Mouse (Mus musculus): ENCODE measurements at regions not wholly inside any gene's neighbourhood (a gene's known extent, or its start where the extent isn't known, plus 50 kb on each side); places are given as distances from the start of the nearest gene placed in this dataset.

DNA sequence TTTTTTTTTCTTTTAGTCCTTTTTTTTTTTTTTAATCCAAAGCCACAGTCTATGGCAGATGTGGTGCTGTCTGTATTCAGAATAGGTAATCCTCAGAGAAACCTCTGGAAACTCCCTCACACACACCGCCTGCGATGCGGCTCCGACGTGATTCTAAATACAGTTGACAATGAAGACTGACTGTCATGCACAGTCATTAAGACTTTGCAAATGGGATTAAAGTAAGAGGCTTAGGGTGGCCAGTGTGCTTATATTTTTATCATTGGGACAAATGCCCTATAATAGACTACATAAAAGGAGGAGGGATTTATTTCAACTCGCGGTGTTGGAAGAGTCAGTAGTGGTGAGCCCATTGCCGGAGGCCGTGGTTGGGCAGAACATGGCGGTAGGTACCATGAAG, 158.1 kb downstream of the Rab11fip4 start:
- no peaks in the 10 kb centered on the region for H3K36me3 ChIP-seq (ENCODE audit: insufficient read depth)
- ATAC-seq (ENCODE audit: insufficient read depth) (no peak), DNase-seq (no peak)
- no peak overlapping the region for H3K4me3 ChIP-seq (ENCODE audit: low read depth, low read length)
- H3K4me1 ChIP-seq (ENCODE audit: insufficient read depth) = no peaks in the 10 kb centered on the region
- TF ChIP-seq CTCF (IDR thresholded peaks at IDR 0.05; ENCODE audit: low read depth) = no peak
- H3K27me3 ChIP-seq (ENCODE audit: insufficient read depth, low read length) = no peaks in the 10 kb centered on the region
- H3K9ac ChIP-seq = no peak overlapping the region
- H3K4me2 ChIP-seq = no peak overlapping the region
- no peak overlapping the region for H3K27ac ChIP-seq (ENCODE audit: low read depth)
- 99% methylated on average over 10 of the region's 10 CpGs for WGBS
- H3K9me3 ChIP-seq (ENCODE audit: low read depth, low read length) = no peaks in the 10 kb centered on the region

GRCm38 (mm10) chr11:79748606-79749125, 157.7 kb downstream of the Rab11fip4 start:
- Histone ChIP-seq H3K36me3 (ENCODE audit: insufficient read depth) (no peaks in the 10 kb centered on the region), H3K4me2 (no peak overlapping the region), H3K9me3 (ENCODE audit: low read depth, low read length) (no peaks in the 10 kb centered on the region), H3K27me3 (ENCODE audit: insufficient read depth, low read length) (no peaks in the 10 kb centered on the region), H3K27ac (ENCODE audit: low read depth) (no peak overlapping the region), H3K9ac (no peak overlapping the region), H3K4me3 (ENCODE audit: low read depth, low read length) (no peak overlapping the region), H3K4me1 (ENCODE audit: insufficient read depth) (no peaks in the 10 kb centered on the region)
- DNase-seq = no peak
- WGBS = 95% methylated on average over 7 of the region's 7 CpGs
- no peak for ATAC-seq (ENCODE audit: insufficient read depth)
- no peak for TF ChIP-seq CTCF (IDR thresholded peaks at IDR 0.05; ENCODE audit: low read depth)

GRCm38 (mm10) chr11:79747801-79748200, 156.8 kb downstream of the Rab11fip4 start:
- H3K4me3 ChIP-seq (ENCODE audit: low read depth, low read length) = no peak overlapping the region
- no peak overlapping the region for H3K4me2 ChIP-seq
- H3K9me3 ChIP-seq (ENCODE audit: low read depth, low read length) = no peaks in the 10 kb centered on the region
- no peaks in the 10 kb centered on the region for H3K27me3 ChIP-seq (ENCODE audit: insufficient read depth, low read length)
- no peak for TF ChIP-seq CTCF (IDR thresholded peaks at IDR 0.05; ENCODE audit: low read depth)
- H3K27ac ChIP-seq (ENCODE audit: low read depth) = no peak overlapping the region
- H3K9ac ChIP-seq = no peak overlapping the region
- no peak for ATAC-seq (ENCODE audit: insufficient read depth)
- 61% methylated on average over 6 of the region's 6 CpGs for WGBS
- DNase-seq = no peak
- H3K4me1 ChIP-seq (ENCODE audit: insufficient read depth) = no peaks in the 10 kb centered on the region
- no peaks in the 10 kb centered on the region for H3K36me3 ChIP-seq (ENCODE audit: insufficient read depth)

Data from lung, embryonic 14.5 days (tissue).